Mouse (Mus musculus) CH12.LX (cell line): ENCODE measurements around the gene Il5ra.
A peak's percentile ranks its signal among the peaks of the same experiment; 100 is the strongest.

Source experiments
- BHLHE40 ChIP-seq: IDR thresholded peaks from 2 replicates; pipeline ENCODE4 v1.6.1; 2011; ENCODE audit warnings: mild to moderate bottlenecking, low read depth, low read length, improper control_type of control experiment
- CTCF ChIP-seq, 2 experiments: IDR thresholded peaks in 1 of 2; conservative IDR thresholded peaks in 1 of 2; 2 replicates each; pipeline ENCODE4 v1.5.1; 2011 to 2012; ENCODE audit warnings: low read depth in 2 of 2, low read length in 2 of 2, improper control_type of control experiment in 1 of 2, inconsistent platforms in 1 of 2, mild to moderate bottlenecking in 1 of 2, moderate library complexity in 1 of 2
- E2F4 ChIP-seq: IDR thresholded peaks from 2 replicates; pipeline ENCODE4 v1.6.1; 2011; ENCODE audit warnings: low read depth, low read length, improper control_type of control experiment; ENCODE audit not compliant: insufficient replicate concordance
- EP300 ChIP-seq: IDR thresholded peaks from 2 replicates; pipeline ENCODE4 v1.6.1; 2011; ENCODE audit warnings: low read length, improper control_type of control experiment
- MAZ ChIP-seq: IDR thresholded peaks from 2 replicates; pipeline ENCODE4 v1.6.1; 2012; ENCODE audit warnings: low read depth, mild to moderate bottlenecking, inconsistent platforms, low read length, improper control_type of control experiment, moderate library complexity
- POLR2A ChIP-seq: IDR thresholded peaks from 2 replicates; pipeline ENCODE4 v1.6.1; 2011; ENCODE audit warnings: low read depth, mild to moderate bottlenecking, improper control_type of control experiment, low read length
- POLR2AphosphoS2 ChIP-seq: IDR thresholded peaks from 2 replicates; pipeline ENCODE4 v1.6.1; 2011; ENCODE audit warnings: low read depth, low read length, improper control_type of control experiment
- RAD21 ChIP-seq: IDR thresholded peaks from 2 replicates; pipeline ENCODE4 v1.6.1; 2011; ENCODE audit warnings: low read depth, mild to moderate bottlenecking, low read length, improper control_type of control experiment, moderate library complexity
- RCOR1 ChIP-seq: conservative IDR thresholded peaks from 2 replicates; pipeline ENCODE4 v1.6.1; 2012; ENCODE audit warnings: low read depth, mild to moderate bottlenecking, inconsistent platforms, low read length, improper control_type of control experiment
- USF1 ChIP-seq: IDR thresholded peaks from 2 replicates; pipeline ENCODE4 v1.6.1; 2014; ENCODE audit warnings: low read depth, mild to moderate bottlenecking, inconsistent platforms, low read length, improper control_type of control experiment
- USF2 ChIP-seq: conservative IDR thresholded peaks from 2 replicates; pipeline ENCODE4 v1.6.1; 2011; ENCODE audit warnings: low read depth, low read length, improper control_type of control experiment
- ZMIZ1 ChIP-seq: IDR thresholded peaks from 2 replicates; pipeline ENCODE4 v1.6.1; 2012; ENCODE audit warnings: low read depth, mild to moderate bottlenecking, inconsistent platforms, low read length, improper control_type of control experiment
- ZNF384 ChIP-seq: IDR thresholded peaks from 2 replicates; pipeline ENCODE4 v1.6.1; 2012; ENCODE audit warnings: low read depth, low read length, improper control_type of control experiment, inconsistent platforms

GRCm38 (mm10) chr6:106740244-106740825 lies 8.5 kb downstream of the Il5ra start:
- TF ChIP-seq USF2 (no peak), CTCF (conservative IDR thresholded peaks at IDR 0.05 in 1 of 2, IDR thresholded peaks at IDR 0.05 in 1 of 2; ENCODE audit: low read depth in 2 of 2, low read length in 2 of 2) (no peak), BHLHE40 (peak; percentile 40; the same call in 1 of the 2 replicates), RAD21 (no peak), POLR2A (no peak), EP300 (peak; percentile 64), ZNF384 (peak; percentile 77), POLR2AphosphoS2 (no peak), MAZ (no peak), E2F4 (no peak), USF1 (no peak), ZMIZ1 (no peak), RCOR1 (no peak)
